Mouse (Mus musculus): Measurements from ENCODE around the gene Zp3. TPM values are rescaled to one million over a fixed set of nuclear protein-coding genes. Genes with fewer than 3 reads are reported as not detected.
A peak's percentile ranks its signal among the peaks of the same experiment; 100 is the strongest.

Gene Zp3
- not detected for polyA plus RNA-seq (2017; shearing (Covaris generic))

GRCm38 (mm10) chr5:135979904-135980303 lies at the start of gene Zp3:
Gene Zp3 (plus strand): TSS chr5:135980099.
- ATAC-seq: no peak

DNA sequence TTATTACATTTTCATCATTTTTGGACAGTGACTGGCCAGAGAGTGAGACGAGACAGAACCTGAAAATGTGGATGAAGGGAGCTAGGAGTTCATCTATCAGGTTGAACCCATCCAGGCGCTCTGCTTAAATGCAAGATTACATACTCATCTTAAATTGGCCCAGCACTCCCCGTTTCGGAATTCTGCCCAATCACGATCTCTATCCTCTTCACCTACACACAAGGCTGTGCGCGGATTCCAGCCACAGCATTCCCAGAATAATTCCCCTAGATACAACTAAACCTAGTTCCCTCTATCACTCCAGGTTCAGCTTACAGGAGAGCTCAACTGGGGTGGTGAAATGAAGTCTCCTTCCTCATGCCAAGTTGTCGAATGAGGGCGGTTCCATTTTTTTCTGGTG lies 48.4 kb upstream of the Zp3 start:
- no peak for ATAC-seq

- ATAC-seq: no peak
These were observed 47.5 kb upstream of the Zp3 start for GRCm38 (mm10) chr5:135932359-135932758.

- ATAC-seq: no peak
These were observed 46.5 kb upstream of the Zp3 start for GRCm38 (mm10) chr5:135933222-135933899.

- peak; percentile 30 for ATAC-seq
These were observed 45.9 kb upstream of the Zp3 start for GRCm38 (mm10) chr5:135933900-135934441.

DNA sequence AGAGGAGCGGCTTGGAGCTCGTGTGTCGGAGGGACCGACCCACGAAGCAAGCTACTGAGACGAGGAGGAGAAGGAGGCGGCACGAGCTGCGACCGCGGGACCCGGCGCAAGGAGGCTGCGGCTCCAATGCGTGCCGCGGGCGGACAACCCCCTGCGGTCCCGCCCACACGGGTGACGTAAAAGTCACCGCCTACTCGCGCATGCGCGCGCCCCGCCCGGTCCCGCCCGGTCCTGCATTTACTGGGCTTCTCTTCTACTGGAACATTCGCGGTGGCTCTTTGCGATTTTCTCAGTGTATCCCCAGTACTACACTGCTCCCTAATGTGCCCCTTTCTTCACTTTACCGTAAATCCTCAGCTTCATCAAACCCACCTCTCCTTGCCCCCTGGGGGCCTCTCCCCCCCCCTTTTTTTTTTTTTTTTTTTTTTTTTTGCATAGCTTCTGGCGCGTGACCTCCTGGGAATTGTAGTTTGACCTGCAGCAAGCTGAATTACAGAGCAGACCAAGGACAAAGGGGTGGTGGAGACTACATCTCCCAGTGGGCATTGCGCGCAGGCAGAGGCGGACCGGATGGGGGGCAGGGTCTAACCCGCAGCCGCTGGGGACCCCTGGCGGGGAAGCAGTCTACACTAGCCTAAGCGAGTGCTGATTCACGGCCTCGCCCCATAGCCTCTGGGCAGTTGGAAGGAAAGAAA lies 45.3 kb upstream of the Zp3 start, which contains the start of gene Ywhag:
Gene Ywhag, minus strand, starts transcription at position 136 of the 695 bp plus-strand sequence.
- peak; percentile 92 for ATAC-seq

- ATAC-seq: no peak
These were observed 44.7 kb upstream of the Zp3 start for GRCm38 (mm10) chr5:135935176-135935523.

GRCm38 (mm10) chr5:135935641-135936190 lies 44.2 kb upstream of the Zp3 start:
- no peak for ATAC-seq

GRCm38 (mm10) chr5:135940587-135940986 lies 39.3 kb upstream of the Zp3 start:
- ATAC-seq: no peak

GRCm38 (mm10) chr5:135942710-135943109 lies 37.2 kb upstream of the Zp3 start:
- no peak for ATAC-seq

DNA sequence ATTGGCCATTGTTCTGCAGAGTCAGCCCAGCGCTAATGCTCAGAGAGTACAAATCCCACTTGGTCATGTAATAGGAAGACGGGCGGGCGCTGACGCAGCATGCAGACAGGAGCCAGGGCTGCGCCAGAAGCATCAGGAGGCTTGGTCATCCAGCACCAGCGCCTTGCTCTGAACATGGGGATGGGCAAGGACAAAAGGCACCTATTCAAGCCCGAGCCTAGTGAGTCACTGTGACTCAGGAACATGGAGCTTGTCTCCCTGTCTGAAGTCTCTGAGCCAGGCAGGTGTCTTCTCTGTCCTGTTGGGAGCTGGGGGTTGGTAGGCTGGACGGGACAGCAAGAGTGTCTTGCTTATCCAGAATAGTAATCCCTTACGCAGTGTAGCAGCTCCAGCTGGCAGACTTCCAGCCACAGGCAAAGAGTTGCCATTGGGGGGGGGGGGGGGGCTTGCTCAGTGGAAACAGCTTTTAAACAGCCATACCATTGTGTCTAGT lies 33.9 kb upstream of the Zp3 start:
- no peak for ATAC-seq

- no peak for ATAC-seq
These were observed 33.3 kb upstream of the Zp3 start for GRCm38 (mm10) chr5:135946621-135947020.

GRCm38 (mm10) chr5:135950710-135951412 lies 29.0 kb upstream of the Zp3 start:
- no peak for ATAC-seq

- no peak for ATAC-seq
These were observed 28.2 kb upstream of the Zp3 start for GRCm38 (mm10) chr5:135951660-135952059.

DNA sequence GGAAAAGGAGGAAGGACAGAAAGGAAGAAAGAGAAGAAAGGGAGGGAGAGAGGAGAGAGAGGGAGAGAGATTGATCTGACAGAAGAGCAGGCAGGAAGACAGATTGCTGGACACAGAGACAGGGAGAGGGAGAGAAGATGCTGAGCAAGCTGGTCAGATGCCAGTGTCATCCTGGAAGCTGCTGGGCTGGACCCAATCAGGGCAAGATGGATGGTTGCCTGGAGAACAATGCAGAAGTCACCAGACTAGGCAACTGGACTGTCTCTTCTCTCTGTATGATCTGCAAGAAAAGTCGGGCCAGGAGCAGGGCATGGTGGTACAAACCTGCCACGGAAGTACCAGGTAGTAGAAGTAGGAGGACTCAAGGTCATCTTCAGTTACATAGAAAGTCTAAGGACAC lies 27.1 kb upstream of the Zp3 start:
- no peak for ATAC-seq

DNA sequence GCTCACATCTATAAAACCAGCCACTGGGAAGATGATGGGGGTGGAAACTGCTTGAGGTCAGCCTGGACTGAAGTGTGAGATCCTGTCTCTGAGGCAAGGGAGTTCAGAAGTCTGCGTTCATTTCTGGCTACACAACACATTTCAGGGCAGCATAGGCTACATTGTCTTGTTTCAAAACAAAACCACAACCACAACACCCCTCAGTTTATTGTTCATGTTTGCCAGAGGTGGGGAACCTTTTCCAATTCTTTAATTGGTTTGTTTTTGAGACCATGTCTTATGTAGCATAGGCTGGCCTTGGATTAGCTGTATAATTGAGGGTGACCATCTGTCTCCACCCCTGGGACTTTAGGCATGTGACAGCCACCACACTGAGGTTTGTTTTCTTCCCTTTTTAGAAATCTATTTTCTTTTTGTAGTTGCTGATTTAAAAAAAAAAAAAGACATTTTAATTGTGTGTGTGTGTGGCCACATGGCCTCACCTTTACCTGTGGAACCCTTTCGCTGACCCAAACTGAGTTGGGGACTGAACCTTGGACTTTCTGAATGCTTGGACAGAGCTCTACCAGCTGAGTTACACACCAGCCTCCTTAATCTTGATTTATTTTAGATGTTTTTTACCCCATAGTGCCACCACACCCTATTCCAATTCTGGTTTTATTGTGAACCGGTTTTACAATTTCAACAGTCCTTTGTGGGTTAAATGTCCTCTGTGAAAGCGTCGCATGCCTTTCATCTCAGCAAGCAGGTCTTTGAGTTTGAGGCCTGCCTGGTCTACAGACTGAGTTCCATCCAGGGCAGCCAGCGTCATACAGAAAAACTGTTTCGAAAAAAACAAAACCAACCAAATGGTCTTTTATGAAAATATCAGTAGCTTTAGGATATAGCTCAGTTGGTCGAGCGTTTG lies 23.3 kb upstream of the Zp3 start:
- ATAC-seq: no peak

GRCm38 (mm10) chr5:135957207-135957974 lies 22.5 kb upstream of the Zp3 start:
- ATAC-seq: peak; percentile 83

GRCm38 (mm10) chr5:135958367-135958766 lies 21.5 kb upstream of the Zp3 start:
- no peak for ATAC-seq

DNA sequence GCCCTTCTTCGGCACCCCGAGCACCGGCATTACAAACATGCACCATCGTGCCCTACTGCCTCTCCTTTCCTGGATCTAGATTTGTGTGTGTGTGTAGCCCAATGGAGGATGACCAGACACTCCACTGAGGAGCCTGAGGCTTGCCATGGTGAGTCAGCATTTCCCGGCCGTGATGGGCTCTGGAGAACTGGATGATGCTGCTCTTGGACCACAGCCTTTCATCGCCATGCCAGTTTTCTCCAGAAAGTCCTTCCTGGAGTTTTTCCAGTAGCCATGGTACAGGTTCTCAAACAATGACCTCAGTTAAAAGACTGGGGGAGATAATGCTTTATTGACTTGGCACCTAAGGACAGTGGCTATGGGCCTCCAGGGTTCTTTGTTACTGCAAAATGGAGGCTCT lies 20.0 kb upstream of the Zp3 start:
- ATAC-seq: no peak

DNA sequence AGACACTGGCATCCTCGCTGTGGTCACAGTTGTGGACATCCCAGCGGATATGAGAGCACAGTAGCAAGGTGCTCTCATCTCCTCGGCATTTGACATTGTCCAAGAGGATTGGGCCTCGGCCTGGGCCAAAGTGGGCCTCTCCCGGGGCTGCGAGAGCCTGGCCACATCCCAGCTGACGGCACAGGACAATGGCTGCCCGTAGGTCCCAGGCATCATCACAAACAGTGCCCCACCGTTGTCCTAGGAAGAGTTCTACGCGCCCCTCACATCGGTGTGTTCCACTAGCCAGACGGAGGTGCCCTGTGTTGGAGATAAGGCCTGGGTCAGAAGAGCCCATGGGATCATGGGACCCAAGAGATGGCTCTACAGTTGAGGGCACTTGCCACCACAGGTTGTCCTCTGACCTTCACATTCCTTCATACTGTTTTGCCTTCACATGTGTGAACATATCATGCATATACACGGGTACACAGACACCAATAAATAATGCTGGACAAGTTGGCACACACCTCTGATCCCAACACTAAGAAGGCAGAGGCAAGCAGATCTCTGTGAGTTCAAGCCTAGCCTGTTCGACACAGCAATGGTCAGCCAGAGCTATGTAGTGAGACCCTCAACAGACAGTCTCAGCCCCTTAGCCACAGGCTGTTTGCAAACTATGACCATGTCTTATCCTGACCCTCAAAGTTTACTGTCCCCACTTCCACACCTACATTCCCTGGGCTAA lies 18.8 kb upstream of the Zp3 start:
- ATAC-seq: no peak

All from activated CD4-positive, CD25-positive, alpha-beta regulatory T cell, adult 4 months (primary cell).